ENCODE assay signal across 14 mouse cellular contexts in the genomic region with DNA sequence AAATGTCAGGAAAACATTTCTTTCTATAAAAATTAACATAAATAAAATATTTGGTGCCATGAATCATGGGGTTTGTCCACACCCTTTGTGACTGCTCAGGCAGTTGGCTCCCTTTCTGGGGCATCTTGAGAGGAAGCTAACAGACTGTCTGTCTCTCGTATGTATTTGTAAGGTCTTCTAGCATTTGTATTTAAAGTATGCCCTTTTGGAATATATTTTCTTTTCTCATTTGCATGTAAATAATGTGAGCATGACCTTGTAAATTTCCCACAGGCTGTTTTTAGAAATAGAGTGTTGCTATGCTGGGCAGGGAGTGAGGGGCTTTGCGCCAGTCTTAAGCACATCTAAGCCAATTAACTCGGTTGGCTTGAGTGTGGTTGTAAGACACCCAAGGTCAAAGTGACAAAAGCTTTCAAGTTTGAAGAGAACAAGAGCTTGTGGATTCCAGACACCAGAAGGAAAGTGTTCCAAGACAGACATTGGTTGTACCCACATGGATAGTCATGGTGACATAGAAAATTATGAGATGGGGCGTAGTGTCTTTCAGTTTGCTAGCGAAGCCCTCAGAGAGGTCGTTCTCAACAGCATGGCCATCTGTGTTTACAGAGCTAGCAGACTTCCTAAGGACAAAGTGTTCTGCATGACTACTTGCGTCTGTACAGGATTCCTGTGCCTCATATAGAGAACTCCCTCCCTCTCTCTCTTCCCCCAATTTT.
DNase-seq lines count a peak whose midpoint lies in the region; ATAC-seq and TF ChIP-seq lines count a peak whose summit lies in the region.
"Had no signal": no experiment of that assay in that cellular context is flagged by ENCODE, and none has a peak within 500 bp of the region (broad histone marks: within the 10 kb centered on the region; RNA-seq: fewer than 3 reads in every experiment).

No protein-coding gene starts in this region.

- no peak for DNase-seq in intestine, embryonic 14.5 days (ENCODE audit: low spot score)
- peak; percentile 35 for DNase-seq in hindbrain, embryonic 11.5 days (ENCODE audit: low spot score)
- no peak for DNase-seq in urinary bladder, postnatal 25 days (ENCODE audit: low spot score)
- no peak for DNase-seq in T-cell, adult 2 months (ENCODE audit: low spot score)
- DNase-seq: adrenal gland, postnatal 10 days; kidney, postnatal 10 days; layer of hippocampus, postnatal 36 days had no signal

- TF ChIP-seq CTCF in intestine, postnatal 0 days (IDR thresholded peaks at IDR 0.05; ENCODE audit: low read depth), result no peak

- ATAC-seq in intestine, embryonic 14.5 days (replicated peaks; ENCODE audit: low FRiP score, low TSS enrichment, low read depth), result no peak; the same call in 1 of the 2 replicates
- ATAC-seq in intestine, postnatal 0 days, result no peak
- no peak; the same call in 1 of the 2 replicates for ATAC-seq in embryonic facial prominence, embryonic 15.5 days (ENCODE audit: insufficient number of reproducible peaks, low FRiP score, low TSS enrichment, low read depth)
- peak; percentile 79 for ATAC-seq in hindbrain, embryonic 11.5 days (ENCODE audit: low FRiP score)
- peak; percentile 85 for ATAC-seq in midbrain, embryonic 13.5 days
- no peak for ATAC-seq in CD4-positive, CD25-positive, alpha-beta regulatory T cell, adult 4 months

- H3K4me2 ChIP-seq in intestine, embryonic 14.5 days (ENCODE audit: low read length), result 0 out of 2 replicates have a peak overlapping the region, but pooled peaks have one; percentile 11
- H3K4me2 ChIP-seq in intestine, postnatal 0 days (replicated peaks; ENCODE audit: low read depth), result no peak overlapping the region
- H3K4me2 ChIP-seq in embryonic facial prominence, embryonic 15.5 days (replicated peaks), result no peak overlapping the region
- H3K4me2 ChIP-seq in hindbrain, embryonic 11.5 days (replicated peaks; ENCODE audit: low read depth, low read length), result no peak overlapping the region
- no peak overlapping the region for H3K4me2 ChIP-seq in midbrain, embryonic 13.5 days (replicated peaks)
- H3K4me2 ChIP-seq: heart, embryonic 12.5 days; liver, embryonic 11.5 days; neural tube, embryonic 12.5 days had no signal

- H3K4me3 ChIP-seq in intestine, embryonic 14.5 days (ENCODE audit: low read depth, low read length), result no peak overlapping the region
- H3K4me3 ChIP-seq in intestine, postnatal 0 days (ENCODE audit: low read depth, low read length), result no peak overlapping the region
- no peak overlapping the region for H3K4me3 ChIP-seq in embryonic facial prominence, embryonic 15.5 days (replicated peaks)
- H3K4me3 ChIP-seq in hindbrain, embryonic 11.5 days (ENCODE audit: low read depth, low read length), result no peak overlapping the region
- no peak overlapping the region for H3K4me3 ChIP-seq in midbrain, embryonic 13.5 days (replicated peaks)
- H3K4me3 ChIP-seq: heart, embryonic 12.5 days; neural tube, embryonic 12.5 days had no signal

- no peaks in the 10 kb centered on the region for H3K9me3 ChIP-seq in intestine, embryonic 14.5 days (ENCODE audit: control insufficient read depth, low read length)
- no peaks in the 10 kb centered on the region for H3K9me3 ChIP-seq in intestine, postnatal 0 days (ENCODE audit: control insufficient read depth)
- H3K9me3 ChIP-seq in embryonic facial prominence, embryonic 15.5 days (replicated peaks), result no peaks in the 10 kb centered on the region
- no peaks in the 10 kb centered on the region for H3K9me3 ChIP-seq in hindbrain, embryonic 11.5 days (ENCODE audit: control insufficient read depth, low read length)
- no peaks in the 10 kb centered on the region for H3K9me3 ChIP-seq in midbrain, embryonic 13.5 days
- H3K9me3 ChIP-seq: heart, embryonic 12.5 days; neural tube, embryonic 12.5 days had no signal

- 58% methylated on average over 7 of the region's 7 CpGs for WGBS in intestine, embryonic 14.5 days
- 61% methylated on average over 7 of the region's 7 CpGs for WGBS in intestine, postnatal 0 days
- 46% methylated on average over 7 of the region's 7 CpGs for WGBS in embryonic facial prominence, embryonic 15.5 days
- 55% methylated on average over 7 of the region's 7 CpGs for whole genome bisulfite sequencing in hindbrain, embryonic 11.5 days
- WGBS in midbrain, embryonic 13.5 days, result 22% methylated on average over 7 of the region's 7 CpGs

- H3K27ac ChIP-seq in intestine, embryonic 14.5 days (ENCODE audit: low read depth), result peak overlapping the region; percentile 25; the same call in 1 of the 2 replicates
- H3K27ac ChIP-seq in intestine, postnatal 0 days (ENCODE audit: low read depth, low read length), result no peak overlapping the region
- peak overlapping the region; percentile 39; the same call in 1 of the 2 replicates for H3K27ac ChIP-seq in embryonic facial prominence, embryonic 15.5 days (replicated peaks)
- H3K27ac ChIP-seq in hindbrain, embryonic 11.5 days (ENCODE audit: low read depth, low read length), result peak overlapping the region; percentile 42; the same call in 1 of the 2 replicates
- H3K27ac ChIP-seq in midbrain, embryonic 13.5 days, result 0 out of 2 replicates have a peak overlapping the region, but pooled peaks have one; percentile 30
- H3K27ac ChIP-seq: neural tube, embryonic 12.5 days had no signal

- H3K4me1 ChIP-seq in intestine, embryonic 14.5 days (replicated peaks; ENCODE audit: control insufficient read depth, insufficient read depth, low read length), result 0 out of 2 replicates have a peak, but pooled peaks cover 4% of the 10 kb centered on the region
- H3K4me1 ChIP-seq in intestine, postnatal 0 days (replicated peaks; ENCODE audit: control insufficient read depth, insufficient read depth, low read length), result no peaks in the 10 kb centered on the region
- H3K4me1 ChIP-seq in embryonic facial prominence, embryonic 15.5 days, result 0 out of 2 replicates have a peak, but pooled peaks cover 3% of the 10 kb centered on the region
- H3K4me1 ChIP-seq in hindbrain, embryonic 11.5 days (replicated peaks; ENCODE audit: control insufficient read depth, insufficient read depth, low read length), result no peaks in the 10 kb centered on the region
- peaks cover 15% of the 10 kb centered on the region for H3K4me1 ChIP-seq in midbrain, embryonic 13.5 days (replicated peaks)

- no peak overlapping the region for H3K9ac ChIP-seq in intestine, embryonic 14.5 days (ENCODE audit: low read length)
- H3K9ac ChIP-seq in intestine, postnatal 0 days (ENCODE audit: low read depth, low read length), result no peak overlapping the region
- H3K9ac ChIP-seq in embryonic facial prominence, embryonic 15.5 days, result no peak overlapping the region
- no peak overlapping the region for H3K9ac ChIP-seq in hindbrain, embryonic 11.5 days (ENCODE audit: low read depth, low read length)
- no peak overlapping the region for H3K9ac ChIP-seq in midbrain, embryonic 13.5 days (replicated peaks)
- H3K9ac ChIP-seq: heart, embryonic 12.5 days; neural tube, embryonic 12.5 days had no signal

- H3K36me3 ChIP-seq in intestine, embryonic 14.5 days (ENCODE audit: control insufficient read depth, insufficient read depth, low read length), result no peaks in the 10 kb centered on the region
- no peaks in the 10 kb centered on the region for H3K36me3 ChIP-seq in intestine, postnatal 0 days (ENCODE audit: control insufficient read depth, insufficient read depth)
- no peaks in the 10 kb centered on the region for H3K36me3 ChIP-seq in embryonic facial prominence, embryonic 15.5 days
- no peaks in the 10 kb centered on the region for H3K36me3 ChIP-seq in hindbrain, embryonic 11.5 days (ENCODE audit: control insufficient read depth, insufficient read depth, low read length)
- no peaks in the 10 kb centered on the region for H3K36me3 ChIP-seq in midbrain, embryonic 13.5 days
- H3K36me3 ChIP-seq: heart, embryonic 12.5 days; neural tube, embryonic 12.5 days had no signal

- H3K27me3 ChIP-seq in intestine, embryonic 14.5 days (replicated peaks; ENCODE audit: control insufficient read depth, insufficient read depth, low read length), result no peaks in the 10 kb centered on the region
- no peaks in the 10 kb centered on the region for H3K27me3 ChIP-seq in intestine, postnatal 0 days (replicated peaks; ENCODE audit: control insufficient read depth, insufficient read depth, low read length)
- H3K27me3 ChIP-seq in embryonic facial prominence, embryonic 15.5 days, result no peaks in the 10 kb centered on the region
- no peaks in the 10 kb centered on the region for H3K27me3 ChIP-seq in hindbrain, embryonic 11.5 days (ENCODE audit: control insufficient read depth, insufficient read depth, low read length)
- H3K27me3 ChIP-seq in midbrain, embryonic 13.5 days, result 0 out of 2 replicates have a peak, but pooled peaks cover 6% of the 10 kb centered on the region
- H3K27me3 ChIP-seq: heart, embryonic 12.5 days; neural tube, embryonic 12.5 days had no signal

Comparison
In these comparisons a context has a peak if more than half of its experiments do, and no peak if none do; other contexts are left out.
1. ATAC-seq: peak in hindbrain, embryonic 11.5 days (single experiment) and midbrain, embryonic 13.5 days (single experiment); none in intestine, embryonic 14.5 days (single experiment), intestine, postnatal 0 days (single experiment), embryonic facial prominence, embryonic 15.5 days (single experiment) and CD4-positive, CD25-positive, alpha-beta regulatory T cell, adult 4 months (single experiment).